Mouse (Mus musculus): Measurements from ENCODE around the gene Abhd14b. TPM values are rescaled to one million over a fixed set of nuclear protein-coding genes. Genes with fewer than 3 reads are reported as not detected.

Abhd14b gene
- total and polyA plus RNA-seq, 3 experiments, result 6.6 to 27.8 (median 6.8) TPM

DNA sequence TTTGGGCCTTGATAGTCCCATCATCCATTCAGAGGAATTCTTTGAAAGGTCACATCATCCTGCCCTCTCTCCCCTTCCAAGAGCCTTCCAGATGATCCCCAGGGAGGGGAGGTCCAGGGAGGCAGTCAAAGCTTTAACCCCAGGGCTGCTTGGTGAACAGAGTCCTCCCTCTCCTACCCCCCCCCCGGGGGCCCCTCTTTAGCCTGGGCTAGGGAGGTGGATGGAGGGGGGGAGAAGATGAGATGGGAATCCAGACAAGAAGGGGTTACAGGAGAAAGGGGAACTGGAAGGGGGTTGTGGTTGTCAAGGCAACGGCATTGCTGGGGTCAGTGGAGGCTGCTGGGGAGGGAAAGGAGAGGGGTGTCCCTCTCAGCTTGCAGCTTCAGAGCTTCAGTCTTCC is 26.7 kb upstream of the Abhd14b start:
- intact Hi-C loops (cut with DNase I), result loop anchor here (1.0 kb wide), 3 partner anchors 71 to 131 kb away; no protein-coding TSS in a partner anchor
- WGBS, result 15% methylated on average over 2 of the region's 2 CpGs
- Histone ChIP-seq H3K4me1 (ENCODE audit: control insufficient read depth, insufficient read depth, low read length) (peaks cover 16% of the 10 kb centered on the region), H3K9ac (ENCODE audit: low read depth, low read length) (no peak overlapping the region), H3K27me3 (ENCODE audit: control insufficient read depth, insufficient read depth, low read length) (no peaks in the 10 kb centered on the region), H3K4me3 (no peak overlapping the region), H3K79me2 (replicated peaks; ENCODE audit: control insufficient read depth, insufficient read depth, low read length) (no peaks in the 10 kb centered on the region), H3K27ac (no peak overlapping the region), H3K36me3 (ENCODE audit: control insufficient read depth, insufficient read depth, low read length) (no peaks in the 10 kb centered on the region)
- TF ChIP-seq EP300 (IDR thresholded peaks at IDR 0.05; ENCODE audit: insufficient read depth, low read depth, low read length) (no peak), POLR2A (IDR thresholded peaks at IDR 0.05; ENCODE audit: insufficient read depth, low read depth, low read length) (no peak), CTCF (IDR thresholded peaks at IDR 0.05) (no peak)
- no peak for DNase-seq

DNA sequence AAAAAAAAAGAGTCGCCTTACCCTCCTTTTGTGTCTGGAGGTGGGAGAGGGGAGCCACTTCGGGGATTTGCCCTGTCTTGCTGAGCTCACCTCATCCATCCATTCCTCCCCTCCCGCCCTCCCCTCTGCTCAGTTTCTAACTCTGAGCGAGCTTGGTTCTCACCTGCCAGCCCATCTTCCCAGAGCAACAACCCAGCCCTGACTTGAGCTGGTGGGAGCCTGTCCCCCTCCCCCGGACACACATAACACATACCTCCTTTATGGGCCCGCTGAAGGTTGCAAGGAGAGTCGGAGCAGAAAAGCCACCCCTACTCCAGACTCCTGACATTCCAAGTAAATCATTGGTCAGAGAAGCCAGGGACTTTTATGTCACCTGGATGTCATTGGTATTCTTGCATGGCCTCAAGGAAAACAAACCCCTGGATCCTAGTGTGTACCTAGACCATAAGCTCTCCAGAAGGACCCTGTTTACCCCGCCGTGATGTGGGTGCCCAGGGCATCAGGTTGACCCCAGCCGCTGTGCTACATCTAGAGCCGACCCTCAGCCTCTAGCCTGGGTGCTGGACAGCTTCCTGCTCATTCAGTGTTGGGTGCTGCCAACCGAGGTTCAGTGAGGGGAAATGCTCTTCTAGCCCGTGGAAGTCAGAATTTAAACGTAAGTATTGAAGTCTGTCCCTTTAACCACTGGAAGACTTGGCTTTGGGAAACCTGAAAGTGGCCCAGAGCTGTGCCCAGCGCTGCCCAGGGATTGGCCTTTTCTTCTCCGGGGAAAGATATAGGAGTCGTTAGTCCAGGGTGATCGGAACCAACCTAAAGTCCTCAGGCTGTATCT is 26.0 kb upstream of the Abhd14b start:
- no peak overlapping the region for H3K9ac ChIP-seq (ENCODE audit: low read depth, low read length)
- WGBS, result 33% methylated on average over 18 of the region's 18 CpGs
- H3K36me3 ChIP-seq (ENCODE audit: control insufficient read depth, insufficient read depth, low read length), result no peaks in the 10 kb centered on the region
- TF ChIP-seq CTCF (IDR thresholded peaks at IDR 0.05), result no peak
- no peak for TF ChIP-seq POLR2A (IDR thresholded peaks at IDR 0.05; ENCODE audit: insufficient read depth, low read depth, low read length)
- no peak for TF ChIP-seq EP300 (IDR thresholded peaks at IDR 0.05; ENCODE audit: insufficient read depth, low read depth, low read length)
- peaks cover 16% of the 10 kb centered on the region for H3K4me1 ChIP-seq (ENCODE audit: control insufficient read depth, insufficient read depth, low read length)
- intact Hi-C loops (cut with DNase I), result loop anchor here (1.0 kb wide), 3 partner anchors 72 to 132 kb away; no protein-coding TSS in a partner anchor
- peak overlapping the region; percentile 17; the same call in 1 of the 2 replicates for H3K4me3 ChIP-seq
- DNase-seq, result no peak
- H3K27ac ChIP-seq, result peak overlapping the region; percentile 26; the same call in 1 of the 2 replicates
- H3K27me3 ChIP-seq (ENCODE audit: control insufficient read depth, insufficient read depth, low read length), result no peaks in the 10 kb centered on the region
- H3K79me2 ChIP-seq (replicated peaks; ENCODE audit: control insufficient read depth, insufficient read depth, low read length), result no peaks in the 10 kb centered on the region

DNA sequence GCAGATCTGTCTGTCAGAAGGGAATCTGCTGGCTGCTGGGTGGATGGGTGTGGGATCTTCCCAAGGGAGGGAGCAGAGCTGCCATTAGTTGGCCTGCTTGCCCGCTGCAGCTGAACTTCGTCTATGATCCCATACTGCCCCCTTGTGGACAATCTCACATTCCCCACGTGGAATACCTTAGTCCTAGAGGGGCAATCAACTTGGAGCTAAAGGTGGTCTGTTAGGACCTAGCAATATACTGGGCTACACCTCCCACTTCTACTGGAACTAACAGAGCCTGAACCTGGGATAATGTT is 25.4 kb upstream of the Abhd14b start:
- H3K4me1 ChIP-seq (ENCODE audit: control insufficient read depth, insufficient read depth, low read length), result peaks cover 16% of the 10 kb centered on the region
- no peaks in the 10 kb centered on the region for H3K79me2 ChIP-seq (replicated peaks; ENCODE audit: control insufficient read depth, insufficient read depth, low read length)
- H3K27ac ChIP-seq, result peak overlapping the region; percentile 26; the same call in 1 of the 2 replicates
- peak; percentile 81 to 84 for DNase-seq
- no peaks in the 10 kb centered on the region for H3K36me3 ChIP-seq (ENCODE audit: control insufficient read depth, insufficient read depth, low read length)
- peak overlapping the region; percentile 17; the same call in 1 of the 2 replicates for H3K4me3 ChIP-seq
- no peak overlapping the region for H3K9ac ChIP-seq (ENCODE audit: low read depth, low read length)
- TF ChIP-seq EP300 (IDR thresholded peaks at IDR 0.05; ENCODE audit: insufficient read depth, low read depth, low read length) (peak; percentile 97), CTCF (IDR thresholded peaks at IDR 0.05) (no peak; the same call in 1 of the 2 replicates), POLR2A (IDR thresholded peaks at IDR 0.05; ENCODE audit: insufficient read depth, low read depth, low read length) (peak; percentile 34; the same call in 1 of the 2 replicates)
- 0% methylated on average over 3 of the region's 3 CpGs for WGBS
- no peaks in the 10 kb centered on the region for H3K27me3 ChIP-seq (ENCODE audit: control insufficient read depth, insufficient read depth, low read length)
- intact Hi-C loops (cut with DNase I), result loop anchor here (1.0 kb wide), 3 partner anchors 73 to 133 kb away; no protein-coding TSS in a partner anchor

DNA sequence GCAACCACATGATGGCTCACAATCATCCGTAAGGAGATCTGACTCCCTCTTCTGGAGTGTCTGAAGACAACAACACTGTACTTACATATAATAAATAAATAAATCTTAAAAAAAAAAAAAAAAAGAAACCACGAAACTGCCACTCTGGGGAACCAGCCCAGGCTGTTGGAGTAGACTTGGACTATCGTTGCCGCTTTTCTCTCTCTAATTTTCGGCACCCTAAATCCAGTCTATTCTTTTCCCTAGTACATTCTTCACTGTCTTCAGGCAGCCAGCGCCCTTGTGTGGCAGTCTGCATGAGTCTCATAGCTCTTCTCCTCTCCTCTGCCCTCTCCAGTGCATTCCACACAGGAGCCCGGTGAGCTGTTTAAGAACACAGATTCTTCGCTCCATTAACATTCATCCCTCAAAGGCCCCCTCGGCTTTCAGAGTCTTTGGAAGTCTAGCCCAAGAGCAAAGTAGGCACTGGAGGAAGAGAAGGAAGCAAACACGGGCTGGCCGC is 18.5 kb upstream of the Abhd14b start:
- Histone ChIP-seq H3K27ac (peak overlapping the region; percentile 93), H3K27me3 (ENCODE audit: control insufficient read depth, insufficient read depth, low read length) (no peaks in the 10 kb centered on the region), H3K36me3 (ENCODE audit: control insufficient read depth, insufficient read depth, low read length) (no peaks in the 10 kb centered on the region; the same call in 1 of the 2 replicates), H3K79me2 (replicated peaks; ENCODE audit: control insufficient read depth, insufficient read depth, low read length) (no peaks in the 10 kb centered on the region), H3K4me1 (ENCODE audit: control insufficient read depth, insufficient read depth, low read length) (peaks cover 2% of the 10 kb centered on the region; the same call in 1 of the 2 replicates), H3K4me3 (peak overlapping the region; percentile 94), H3K9ac (ENCODE audit: low read depth, low read length) (peak overlapping the region; percentile 84)
- intact Hi-C loops (cut with DNase I), result loop anchor here (2.0 kb wide), 1 partner anchor 48 kb away; the partner anchor contains the start of gene Parp3
- TF ChIP-seq CTCF (IDR thresholded peaks at IDR 0.05) (peak; percentile 44), POLR2A (IDR thresholded peaks at IDR 0.05; ENCODE audit: insufficient read depth, low read depth, low read length) (no peak), EP300 (IDR thresholded peaks at IDR 0.05; ENCODE audit: insufficient read depth, low read depth, low read length) (no peak)
- no peak for DNase-seq
- 5% methylated on average over 11 of the region's 11 CpGs for WGBS

DNA sequence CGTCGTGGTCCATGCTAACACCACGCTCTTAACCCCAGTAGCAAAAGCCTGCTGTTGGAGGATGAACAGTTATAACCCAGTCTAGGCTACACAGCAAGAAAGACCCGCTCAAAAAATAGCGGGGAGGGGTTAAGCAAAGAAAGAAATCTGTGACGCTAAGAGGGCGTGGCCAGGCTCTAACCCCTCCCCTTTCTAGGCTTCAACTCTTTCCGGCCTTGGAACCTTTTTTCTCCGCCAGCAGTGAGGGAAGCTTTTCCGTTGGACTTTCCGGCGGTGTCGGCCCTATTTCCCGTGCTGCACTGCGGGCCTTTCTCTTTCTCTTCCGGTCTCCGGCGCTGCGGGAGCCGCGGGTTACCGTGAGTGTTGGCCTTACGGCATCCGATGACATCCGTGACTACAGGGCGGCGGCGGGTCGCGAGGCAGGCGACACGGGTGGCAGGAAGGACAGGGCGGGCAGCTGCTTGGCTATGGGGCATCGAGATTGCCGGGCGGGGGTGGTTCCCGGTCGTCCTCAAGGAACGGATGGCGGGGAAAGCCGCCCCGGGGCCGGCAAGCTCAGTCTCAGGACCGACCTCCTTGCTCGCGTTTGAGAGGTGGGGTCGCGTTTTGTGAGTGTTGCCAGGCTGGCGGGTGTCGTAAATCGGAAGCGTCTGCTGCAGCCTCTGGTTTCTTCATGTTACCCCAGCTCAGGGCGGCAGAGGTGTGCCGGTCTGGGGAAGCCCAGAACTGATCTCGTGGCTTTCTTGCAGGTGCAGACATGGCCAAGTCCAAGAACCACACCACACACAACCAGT is 17.8 kb upstream of the Abhd14b start, which contains the start of gene Rpl29:
Gene Rpl29, plus strand, starts transcription at position 234 of the 794 bp plus-strand sequence.
- under 1% methylated on average over 55 of the region's 55 CpGs for WGBS
- peak within 1 kb of the TSS; percentile 94 for H3K4me3 ChIP-seq
- DNase-seq, result peak; percentile 94 to 97
- peak within 1 kb of the TSS; percentile 93 for H3K27ac ChIP-seq
- TF ChIP-seq POLR2A (IDR thresholded peaks at IDR 0.05; ENCODE audit: insufficient read depth, low read depth, low read length), result peak; percentile 87
- peak; percentile 79 for TF ChIP-seq EP300 (IDR thresholded peaks at IDR 0.05; ENCODE audit: insufficient read depth, low read depth, low read length)
- no peak for TF ChIP-seq CTCF (IDR thresholded peaks at IDR 0.05)
- no peaks in the 10 kb centered on the region; the same call in 1 of the 2 replicates for H3K36me3 ChIP-seq (ENCODE audit: control insufficient read depth, insufficient read depth, low read length)
- no peaks in the 10 kb centered on the region for H3K27me3 ChIP-seq (ENCODE audit: control insufficient read depth, insufficient read depth, low read length)
- peaks cover 2% of the 10 kb centered on the region; the same call in 1 of the 2 replicates for H3K4me1 ChIP-seq (ENCODE audit: control insufficient read depth, insufficient read depth, low read length)
- intact Hi-C loops (cut with DNase I), result loop anchor here (2.0 to 10.0 kb wide), 3 partner anchors 47 to 255 kb away; partner anchors contain the start of genes Parp3, Twf2 and Wdr82
- peak within 1 kb of the TSS; percentile 84 for H3K9ac ChIP-seq (ENCODE audit: low read depth, low read length)
- no peaks in the 10 kb centered on the region for H3K79me2 ChIP-seq (replicated peaks; ENCODE audit: control insufficient read depth, insufficient read depth, low read length)

Measured in heart, adult 2 months (tissue).